Mouse (Mus musculus) hematopoietic stem cell, adult 5-6 weeks (primary cell): ENCODE measurements around the gene Itpr1. TPM values are rescaled to one million over a fixed set of nuclear protein-coding genes. Genes with fewer than 3 reads are reported as not detected.
A peak's percentile ranks its signal among the peaks of the same experiment; 100 is the strongest.

Experiments
- ATAC-seq, 2 experiments: fragments of 125-278 bp in 1 of 2; replicated peaks in 1 of 2; 2 replicates each; pipeline ENCODE4 v1.8.0; 2016 to 2017; ENCODE audit warnings: inconsistent platforms in 2 of 2, mild to moderate bottlenecking in 2 of 2, moderate number of reproducible peaks in 2 of 2, low read depth in 1 of 2, moderate TSS enrichment in 1 of 2; ENCODE audit not compliant: low FRiP score in 2 of 2, poor library complexity in 2 of 2, severe bottlenecking in 2 of 2, insufficient read depth in 1 of 2, low TSS enrichment in 1 of 2
- total RNA-seq: library from RNA; stranded (forward); fragments of 172-1452, 232-1000 nt; gene quantifications from 2 replicates; pipeline ENCODE4 v1.2.3, GENCODE M21; 2017

The Itpr1 gene
- total RNA-seq, 1 experiment from 2014 or later = 82.5 TPM

GRCm38 (mm10) chr6:108288979-108289378 is 76.1 kb downstream of the Itpr1 start:
- ATAC-seq = peak; percentile 51 to 59; a peak in 3 of 4 replicates

DNA sequence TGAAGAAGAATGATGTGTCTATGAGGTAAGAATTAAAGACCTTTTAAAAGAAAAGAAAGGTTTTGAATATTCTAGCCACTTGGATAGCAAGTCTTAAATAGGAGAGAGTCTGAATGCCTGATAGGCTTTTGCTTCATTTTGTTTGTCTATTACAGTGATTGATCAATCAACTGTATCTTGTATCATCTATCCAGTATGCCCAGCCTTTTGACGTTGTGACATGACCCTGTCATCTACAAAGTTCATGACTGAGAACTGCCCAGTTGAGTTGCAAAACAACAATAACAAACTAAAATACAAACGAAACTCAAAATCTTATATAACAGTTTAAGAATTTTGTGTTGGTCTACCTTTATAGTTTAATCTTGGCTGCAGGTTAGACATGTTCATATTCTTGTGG is 78.1 kb downstream of the Itpr1 start:
- no peak for ATAC-seq

DNA sequence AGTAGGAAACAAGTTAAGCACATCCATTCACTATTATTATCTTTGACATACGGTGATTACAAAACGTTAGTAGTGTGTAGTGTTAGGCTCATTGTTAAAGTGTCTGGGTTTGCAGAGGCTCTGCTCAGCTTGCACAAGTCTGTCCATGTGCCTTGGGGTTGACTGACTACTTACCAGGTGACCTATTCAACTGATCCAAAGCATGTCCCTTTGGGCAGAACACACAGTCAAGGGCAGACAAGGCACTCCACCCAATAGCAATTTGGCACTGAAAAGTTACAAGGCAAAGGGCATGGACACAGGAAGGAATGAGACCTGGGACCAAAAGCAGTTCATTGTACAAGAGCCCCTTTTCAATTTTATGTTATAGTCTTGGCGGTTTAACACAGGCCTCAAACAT is 78.7 kb downstream of the Itpr1 start:
- no peak for ATAC-seq

GRCm38 (mm10) chr6:108301856-108302255 is 89.0 kb downstream of the Itpr1 start:
- no peak for ATAC-seq

DNA sequence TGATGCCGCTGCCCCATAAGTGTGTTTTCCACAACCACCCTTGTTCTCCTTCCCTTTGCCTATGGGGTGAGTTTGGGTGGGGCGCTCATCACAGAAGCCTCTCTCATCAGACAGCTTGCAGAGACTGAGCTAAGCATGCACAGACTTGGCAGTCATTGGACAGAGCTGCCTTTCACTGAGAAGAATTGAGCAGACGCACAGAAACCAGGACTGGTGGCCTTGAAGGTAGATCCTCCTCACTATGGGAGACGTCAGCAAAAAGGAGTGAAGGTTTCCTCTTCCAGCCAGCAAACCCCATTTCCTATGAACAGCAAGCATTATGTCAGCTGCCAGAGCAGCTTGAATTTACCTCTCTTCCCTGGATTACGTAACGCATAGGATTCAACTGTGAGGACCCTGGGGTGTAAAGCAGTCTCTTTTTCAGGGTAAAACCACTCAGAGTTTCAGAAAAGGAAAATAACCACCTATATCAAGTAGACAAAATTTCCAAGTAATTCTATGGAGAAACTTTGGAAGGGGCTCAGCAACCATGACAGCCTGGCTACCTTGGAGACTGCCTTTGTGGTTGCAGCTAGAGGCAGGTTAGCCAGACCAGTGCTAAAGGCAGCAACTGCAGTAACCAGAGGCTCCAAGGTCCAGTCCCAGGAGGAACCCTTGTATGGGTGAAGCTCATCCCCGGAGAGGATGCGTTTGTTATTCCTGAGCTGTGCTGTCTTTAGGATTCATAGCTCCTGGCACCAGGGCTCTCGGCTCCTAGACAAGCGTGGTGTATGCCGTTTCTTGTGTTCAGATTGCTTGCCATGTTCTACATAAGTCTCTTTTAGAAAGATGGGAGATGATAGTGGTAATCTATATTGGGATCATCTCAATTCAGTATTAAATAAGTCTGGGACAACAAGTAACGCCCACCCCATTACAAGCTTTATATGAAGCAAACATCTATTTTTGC is 91.0 kb downstream of the Itpr1 start:
- no peak for ATAC-seq

- no peak for ATAC-seq
Measured at GRCm38 (mm10) chr6:108305171-108305779, 92.4 kb downstream of the Itpr1 start.

DNA sequence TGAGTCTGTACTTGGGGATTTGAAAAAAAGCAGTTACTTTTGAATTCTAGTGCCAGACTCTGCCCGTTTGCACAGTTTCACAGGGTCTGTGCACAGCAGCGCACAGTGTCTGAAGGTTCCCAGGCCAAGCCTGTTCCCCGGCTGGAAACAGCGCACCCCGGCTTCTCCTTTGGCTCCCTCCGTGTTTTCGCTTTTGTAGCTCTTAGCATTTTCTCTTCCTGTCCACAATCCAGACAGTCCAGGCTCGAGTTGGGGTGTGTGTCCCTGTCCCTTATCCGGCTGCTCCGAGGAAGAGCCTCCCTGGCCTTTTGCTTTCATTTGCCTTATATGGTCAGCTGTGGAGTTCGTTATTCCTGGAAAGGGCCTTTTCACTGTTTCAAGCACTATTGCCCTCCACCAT is 93.3 kb downstream of the Itpr1 start:
- 0 out of 4 replicates have a peak, but pooled peaks of 1 of the 2 experiments have one; percentile 4 for ATAC-seq

DNA sequence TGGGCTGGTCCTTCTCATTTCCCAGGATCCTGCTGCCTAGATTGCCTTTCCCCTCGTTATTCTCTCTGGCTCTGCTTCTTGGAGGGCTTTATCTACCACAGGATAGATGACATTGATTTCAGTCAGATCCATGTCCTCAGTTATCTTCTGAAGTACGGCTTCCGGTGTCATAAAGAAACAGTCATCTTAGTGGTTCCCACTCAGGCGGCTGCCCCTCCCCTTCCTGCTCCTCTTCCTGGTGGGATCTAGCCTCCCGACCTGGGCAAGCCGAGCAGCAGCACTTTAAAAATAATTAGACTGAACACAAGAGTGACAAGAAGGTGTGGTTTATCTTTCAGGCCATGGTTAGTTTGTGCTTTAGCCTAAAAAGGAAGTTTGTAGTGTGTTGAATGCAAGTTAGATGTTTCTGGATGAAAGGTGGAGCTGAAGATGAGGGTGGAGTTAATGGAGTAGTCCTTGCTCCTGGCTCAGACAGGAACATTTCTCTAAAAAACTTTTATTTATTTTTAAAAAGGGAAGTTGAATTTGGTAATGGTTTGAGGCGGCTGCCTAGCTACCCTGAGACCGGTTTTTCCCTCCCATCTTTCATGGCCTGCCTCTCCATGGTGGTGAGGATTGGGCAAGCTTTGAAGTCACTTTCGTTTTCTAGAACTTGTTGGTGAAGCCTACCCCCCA is 94.2 kb downstream of the Itpr1 start:
- peak; percentile 81 to 89 for ATAC-seq

GRCm38 (mm10) chr6:108307770-108308169 is 94.9 kb downstream of the Itpr1 start:
- ATAC-seq = no peak

GRCm38 (mm10) chr6:108309391-108310182 is 96.7 kb downstream of the Itpr1 start:
- ATAC-seq = no peak

- no peak for ATAC-seq
Measured at GRCm38 (mm10) chr6:108313056-108313455, 100.2 kb downstream of the Itpr1 start.

DNA sequence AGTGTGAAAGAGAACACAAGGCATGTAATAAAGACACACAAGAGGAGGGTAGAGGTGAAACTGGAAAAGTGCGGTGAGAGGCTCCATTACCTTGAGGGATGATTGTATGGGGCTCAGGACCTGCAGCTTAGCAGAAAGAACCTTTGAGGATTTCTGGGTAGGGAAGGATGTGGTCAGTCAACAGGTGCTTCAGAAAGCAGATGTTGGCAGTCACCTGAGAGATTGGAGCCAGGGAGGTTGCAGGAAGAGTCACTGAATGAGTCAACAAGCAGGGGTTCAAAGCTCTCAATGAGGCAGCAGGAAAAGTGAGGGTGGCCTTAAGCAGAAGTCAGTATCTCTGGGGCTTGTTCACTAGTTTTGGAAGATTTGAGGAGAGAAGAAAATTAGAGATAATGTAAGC is 101.1 kb downstream of the Itpr1 start:
- 0 out of 4 replicates have a peak, but pooled peaks of 1 of the 2 experiments have one; percentile 4 for ATAC-seq

- no peak for ATAC-seq
Measured at GRCm38 (mm10) chr6:108316268-108316824, 103.5 kb downstream of the Itpr1 start.

- no peak for ATAC-seq
Measured at GRCm38 (mm10) chr6:108316951-108317350, 104.1 kb downstream of the Itpr1 start.

DNA sequence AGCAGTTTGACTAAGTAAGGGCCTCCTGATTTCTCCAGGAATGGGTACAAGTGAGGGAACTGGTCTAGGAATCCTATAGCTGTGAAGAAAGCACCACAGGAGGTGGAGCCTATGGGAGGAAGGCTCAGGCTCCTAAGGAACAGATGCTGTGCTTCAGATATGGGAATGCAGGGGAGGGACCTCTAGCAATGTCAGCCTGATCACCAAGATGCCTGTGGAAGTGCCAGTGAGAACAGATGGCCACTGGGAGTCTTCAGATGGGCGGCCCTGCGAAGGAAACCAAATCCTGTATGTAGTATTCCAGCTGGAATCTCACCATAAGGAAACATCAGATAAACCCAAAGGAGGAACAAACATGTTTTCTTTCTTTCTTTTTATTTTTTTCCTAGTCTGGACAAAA is 108.8 kb downstream of the Itpr1 start:
- ATAC-seq = no peak

GRCm38 (mm10) chr6:108324464-108325025 is 111.6 kb downstream of the Itpr1 start:
- ATAC-seq = no peak

GRCm38 (mm10) chr6:108325400-108325799 is 112.5 kb downstream of the Itpr1 start:
- ATAC-seq = no peak
